Mouse (Mus musculus) megakaryocyte, embryonic 14.5 days (primary cell): ENCODE measurements around the gene Tomm20.

Experiments
- FLI1 ChIP-seq: IDR thresholded peaks from 2 replicates; pipeline ENCODE4 v1.6.1; 2012; ENCODE audit warnings: low read length, inconsistent platforms, mixed read lengths
- GATA1 ChIP-seq: IDR thresholded peaks from 3 replicates; pipeline ENCODE4 v1.6.1; 2012; ENCODE audit warnings: mixed read lengths, low read length, inconsistent platforms, borderline replicate concordance

- no peak for TF ChIP-seq GATA1
- no peak for TF ChIP-seq FLI1
Observed at GRCm38 (mm10) chr8:126901049-126901448, 44.6 kb downstream of the Tomm20 start.
